Comparison of ENCODE assay signal across 8 mouse cellular contexts in genomic region chr7:102417398-102417797, GRCm38 (mm10). TPM values are rescaled to one million over a fixed set of nuclear protein-coding genes. Genes with fewer than 3 reads are reported as not detected.
A peak's percentile ranks its signal among the peaks of the same experiment; 100 is the strongest.
DNase-seq lines count a peak whose midpoint lies in the region; ATAC-seq and TF ChIP-seq lines count a peak whose summit lies in the region.

No protein-coding gene starts in this region.

- H3K27ac ChIP-seq in heart, adult 2 months: no peak overlapping the region
- no peak overlapping the region for H3K27ac ChIP-seq in heart, embryonic 10.5 days
- no peak overlapping the region for H3K27ac ChIP-seq in hindbrain, embryonic 12.5 days

- peak; percentile 74 for TF ChIP-seq EP300 in heart, adult 2 months (IDR thresholded peaks at IDR 0.05; ENCODE audit: insufficient read depth, low read depth, low read length)

- peak; percentile 83 for ATAC-seq in erythroblast, adult 5-6 weeks (replicated peaks; ENCODE audit: low FRiP score, poor library complexity, severe bottlenecking)
- peak; percentile 67 for ATAC-seq in hindbrain, embryonic 12.5 days (ENCODE audit: low FRiP score)

- 4% methylated on average over 4 of the region's 4 CpGs for WGBS in heart, adult 2 months
- WGBS in heart, embryonic 10.5 days: 7% methylated on average over 4 of the region's 4 CpGs
- 5% methylated on average over 4 of the region's 4 CpGs for WGBS in hindbrain, embryonic 12.5 days

- TF ChIP-seq CTCF in heart, adult 2 months (IDR thresholded peaks at IDR 0.05): peak; percentile 94
- TF ChIP-seq CTCF in brain, embryonic 14.5 days (IDR thresholded peaks at IDR 0.05; ENCODE audit: borderline replicate concordance, extremely low read depth, insufficient read depth, insufficient read length): peak; percentile 80; the same call in 1 of the 2 replicates

- H3K9me3 ChIP-seq in heart, embryonic 10.5 days: no peaks in the 10 kb centered on the region
- H3K9me3 ChIP-seq in hindbrain, embryonic 12.5 days (replicated peaks): no peaks in the 10 kb centered on the region

- peaks cover 1% of the 10 kb centered on the region; the same call in 1 of the 2 replicates for H3K4me1 ChIP-seq in heart, adult 2 months (ENCODE audit: control insufficient read depth, insufficient read depth, low read length)
- no peaks in the 10 kb centered on the region for H3K4me1 ChIP-seq in heart, embryonic 10.5 days
- no peaks in the 10 kb centered on the region for H3K4me1 ChIP-seq in hindbrain, embryonic 12.5 days

- peaks cover 2% of the 10 kb centered on the region; the same call in 1 of the 2 replicates for H3K27me3 ChIP-seq in heart, adult 2 months (ENCODE audit: control insufficient read depth, insufficient read depth, low read length)
- H3K27me3 ChIP-seq in heart, embryonic 10.5 days (ENCODE audit: insufficient read depth, poor library complexity, severe bottlenecking): no peaks in the 10 kb centered on the region
- no peaks in the 10 kb centered on the region for H3K27me3 ChIP-seq in hindbrain, embryonic 12.5 days

- H3K4me3 ChIP-seq in heart, adult 2 months: no peak overlapping the region
- H3K4me3 ChIP-seq in heart, embryonic 10.5 days: no peak overlapping the region
- no peak overlapping the region for H3K4me3 ChIP-seq in hindbrain, embryonic 12.5 days

- intact Hi-C loops in heart, adult 2 months (cut with DNase I): loop anchor here (1.0 to 2.0 kb wide), 3 partner anchors 151 to 224 kb away; no protein-coding TSS in a partner anchor

- H3K4me2 ChIP-seq in hindbrain, embryonic 12.5 days (replicated peaks): no peak overlapping the region

- TF ChIP-seq POLR2A in heart, adult 2 months (IDR thresholded peaks at IDR 0.05; ENCODE audit: insufficient read depth, low read depth, low read length): no peak
- no peak for TF ChIP-seq POLR2A in brain, embryonic 14.5 days (IDR thresholded peaks at IDR 0.05; ENCODE audit: borderline replicate concordance, extremely low read depth, insufficient read depth, insufficient read length, poor library complexity, severe bottlenecking)

- H3K9ac ChIP-seq in heart, adult 2 months (ENCODE audit: low read depth, low read length): no peak overlapping the region
- H3K9ac ChIP-seq in hindbrain, embryonic 12.5 days: no peak overlapping the region

- no peaks in the 10 kb centered on the region for H3K79me2 ChIP-seq in heart, adult 2 months (replicated peaks; ENCODE audit: control insufficient read depth, insufficient read depth, low read length)

- DNase-seq in heart, adult 2 months: peak; percentile 41 to 52
- no peak for DNase-seq in heart, embryonic 10.5 days (ENCODE audit: low spot score)
- DNase-seq in brain, embryonic 14.5 days (ENCODE audit: low read depth): peak; percentile 92
- peak; percentile 42 for DNase-seq in layer of hippocampus, adult 9-11 months
- DNase-seq in lung, postnatal 25 days (ENCODE audit: low spot score): peak; percentile 61
- DNase-seq in retina, postnatal 7 days (ENCODE audit: low read depth, low spot score): peak; percentile 65

- H3K36me3 ChIP-seq in heart, adult 2 months (ENCODE audit: control insufficient read depth, insufficient read depth, low read length): no peaks in the 10 kb centered on the region
- H3K36me3 ChIP-seq in heart, embryonic 10.5 days: no peaks in the 10 kb centered on the region
- no peaks in the 10 kb centered on the region for H3K36me3 ChIP-seq in hindbrain, embryonic 12.5 days

RNA-seq across cellular contexts. Expression of gene Rrm1, which starts 24.1 kb away (rescaled TPM):
- 1 to 10 TPM; 9.6 to 9.9 TPM for total RNA-seq in heart, adult 2 months (2021)
- polyA plus RNA-seq in heart, adult 2 months (2012; rRNA removed): 4.4 and 8.1 TPM in 2 replicates
- polyA plus RNA-seq in heart, embryonic 10.5 days (2016; fragmentation: Nextera tagmentation; extraction: Ambion mirVana): 190 and 198 TPM in 2 replicates
- polyA plus RNA-seq in brain, embryonic 14.5 days (2012; rRNA removed): 46.1 and 54.4 TPM in 2 replicates
- 85.7 and 133 TPM in 2 replicates for total RNA-seq in erythroblast, adult 5-6 weeks (2015; ENCODE audit: low replicate concordance)
- 265 and 267 TPM in 2 replicates for total RNA-seq in erythroblast, adult 5-6 weeks (2017; ENCODE audit: low replicate concordance)
- polyA plus RNA-seq in hindbrain, embryonic 12.5 days (2016; fragmentation: Nextera tagmentation; extraction: Ambion mirVana): 114 and 116 TPM in 2 replicates
